Mouse (Mus musculus) thymus, adult 2 months (tissue): ENCODE measurements around the gene Gm5565. TPM values are rescaled to one million over a fixed set of nuclear protein-coding genes. Genes with fewer than 3 reads are reported as not detected.
"Not testable (repeated sequence)": the region's sequence is repeated elsewhere in the genome, so short reads cannot be mapped to it uniquely, and the experiment has no call there.

Experiments
- DNase-seq: peaks from one replicate; pipeline ENCODE4 v3.0.0; 2021
- H3K27ac ChIP-seq: fragments of 200-500 bp; 2 replicates; pipeline ENCODE4 v1.5.1; 2012; ENCODE audit warnings: low read length, control low read depth; ENCODE audit not compliant: control insufficient read depth, insufficient read depth
- H3K27me3 ChIP-seq: fragments of 200-500 bp; 2 replicates; pipeline ENCODE4 v1.6.1; 2012; ENCODE audit warnings: mild to moderate bottlenecking, low read length, moderate library complexity, mixed read lengths; ENCODE audit not compliant: control insufficient read depth, insufficient read depth
- H3K36me3 ChIP-seq: fragments of 200-500 bp; 2 replicates; pipeline ENCODE4 v1.6.1; 2012; ENCODE audit warnings: mild to moderate bottlenecking, low read length, moderate library complexity; ENCODE audit not compliant: control insufficient read depth, insufficient read depth
- H3K4me1 ChIP-seq: fragments of 200-500 bp; replicated peaks from 2 replicates; pipeline ENCODE4 v1.6.1; 2012; ENCODE audit warnings: low read length; ENCODE audit not compliant: control insufficient read depth, insufficient read depth
- H3K4me3 ChIP-seq: fragments of 200-500 bp; 2 replicates; pipeline ENCODE4 v1.5.1; 2012; ENCODE audit warnings: mild to moderate bottlenecking, low read length, control low read depth, moderate library complexity; ENCODE audit not compliant: control insufficient read depth, insufficient read depth
- CTCF ChIP-seq: fragments of 200-500 bp; IDR thresholded peaks from 2 replicates; pipeline ENCODE4 v1.5.1; 2012; ENCODE audit warnings: mild to moderate bottlenecking, control low read depth, low read length, moderate library complexity, borderline replicate concordance; ENCODE audit not compliant: control insufficient read depth, poor library complexity, insufficient read depth; ENCODE audit errors: extremely low read depth
- POLR2A ChIP-seq: fragments of 200-500 bp; IDR thresholded peaks from 2 replicates; pipeline ENCODE4 v1.6.1; 2012; ENCODE audit warnings: mild to moderate bottlenecking, low read length, control low read depth, moderate library complexity; ENCODE audit not compliant: control insufficient read depth, poor library complexity, insufficient read depth; ENCODE audit errors: extremely low read depth
- WGBS: fragments of 180-500 bp; shearing (Covaris S2); methylation state at CpG from one replicate; pipeline ENCODE4 v1.1.7; 2018; 5-methylcytosine and 5-hydroxymethylcytosine counted together
- polyA plus RNA-seq: library from polyadenylated mRNA; depleted of rRNA; stranded (reverse); fragments of >200 nt; gene quantifications from 2 replicates; pipeline ENCODE4 v1.2.3, GENCODE M21; 2012

The Gm5565 gene
- polyA plus RNA-seq, 1 experiment = not detected

DNA sequence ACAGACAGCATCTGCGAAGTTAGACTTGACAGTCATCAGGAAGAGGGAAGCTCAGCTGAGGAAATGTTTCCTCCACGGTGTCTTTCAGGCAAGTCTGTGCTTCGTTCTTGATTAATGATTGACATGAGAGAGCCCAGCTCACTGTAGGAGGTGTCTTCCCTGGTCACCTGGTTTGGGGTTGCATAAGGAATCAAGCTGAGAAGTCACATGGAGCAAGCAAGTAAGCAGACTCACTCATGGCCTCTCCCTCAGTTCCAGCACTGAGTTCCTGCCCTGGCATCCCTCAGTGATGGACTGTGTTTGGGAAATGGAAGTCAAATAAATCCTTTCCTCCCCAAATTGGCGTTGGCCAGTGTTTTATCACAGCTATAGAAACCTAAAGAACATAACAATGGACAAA is 29.8 kb upstream of the Gm5565 start:
- Histone ChIP-seq H3K27ac (no peak overlapping the region), H3K36me3 (no peaks in the 10 kb centered on the region), H3K4me1 (no peaks in the 10 kb centered on the region), H3K27me3 (no peaks in the 10 kb centered on the region), H3K4me3 (no peak overlapping the region)
- TF ChIP-seq POLR2A (no peak), CTCF (no peak)
- no peak for DNase-seq
- 60% methylated on average over 4 of the region's 4 CpGs for WGBS

DNA sequence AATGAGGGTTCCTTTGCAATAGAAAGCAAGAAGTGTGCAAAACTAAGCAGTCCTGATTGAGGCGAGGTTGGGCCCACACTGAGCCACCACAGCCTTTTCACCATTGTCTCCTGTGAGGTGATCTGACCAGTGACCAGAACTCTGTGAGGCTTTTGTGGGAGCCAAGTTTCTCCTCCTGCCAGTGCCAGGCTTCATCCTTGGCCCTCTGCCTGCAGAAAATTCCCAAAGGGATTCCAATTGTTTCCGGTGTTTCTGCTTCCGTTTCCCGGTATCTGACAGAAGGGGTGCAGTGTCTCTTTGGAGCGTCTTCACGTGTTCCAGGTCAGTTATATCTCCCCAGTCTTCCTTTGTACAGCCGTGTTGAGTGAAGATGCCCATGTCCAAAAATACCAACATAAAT is 28.4 kb upstream of the Gm5565 start:
- TF ChIP-seq POLR2A (no peak), CTCF (no peak)
- Histone ChIP-seq H3K4me1 (no peaks in the 10 kb centered on the region), H3K27me3 (no peaks in the 10 kb centered on the region), H3K4me3 (no peak overlapping the region), H3K27ac (no peak overlapping the region), H3K36me3 (no peaks in the 10 kb centered on the region)
- DNase-seq = no peak
- 96% methylated on average over 7 of the region's 7 CpGs for WGBS

DNA sequence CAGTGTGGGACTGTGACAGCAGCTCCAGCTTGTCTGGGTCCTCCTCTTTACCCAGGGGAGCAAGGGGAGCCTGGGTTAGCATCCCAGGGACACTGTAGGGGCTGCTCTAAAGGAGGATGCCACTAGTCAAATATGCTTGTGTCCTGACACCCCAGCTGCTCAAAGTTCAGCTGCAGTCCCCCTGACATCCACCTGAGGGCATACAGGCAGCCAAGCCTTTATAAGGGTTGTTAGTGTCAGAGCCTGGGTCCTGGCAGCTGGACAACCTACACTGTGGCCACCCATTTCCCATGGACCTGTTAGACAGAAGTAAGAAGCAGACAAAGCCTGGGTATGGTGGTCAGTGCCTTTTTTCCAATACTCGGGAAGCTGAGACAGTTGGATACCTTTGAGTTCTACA is 27.8 kb upstream of the Gm5565 start:
- DNase-seq = no peak
- Histone ChIP-seq H3K4me1 (no peaks in the 10 kb centered on the region), H3K4me3 (no peak overlapping the region), H3K36me3 (no peaks in the 10 kb centered on the region), H3K27me3 (no peaks in the 10 kb centered on the region), H3K27ac (no peak overlapping the region)
- WGBS = 93% methylated on average over 1 of the region's 1 CpGs
- TF ChIP-seq CTCF = no peak
- TF ChIP-seq POLR2A = no peak

DNA sequence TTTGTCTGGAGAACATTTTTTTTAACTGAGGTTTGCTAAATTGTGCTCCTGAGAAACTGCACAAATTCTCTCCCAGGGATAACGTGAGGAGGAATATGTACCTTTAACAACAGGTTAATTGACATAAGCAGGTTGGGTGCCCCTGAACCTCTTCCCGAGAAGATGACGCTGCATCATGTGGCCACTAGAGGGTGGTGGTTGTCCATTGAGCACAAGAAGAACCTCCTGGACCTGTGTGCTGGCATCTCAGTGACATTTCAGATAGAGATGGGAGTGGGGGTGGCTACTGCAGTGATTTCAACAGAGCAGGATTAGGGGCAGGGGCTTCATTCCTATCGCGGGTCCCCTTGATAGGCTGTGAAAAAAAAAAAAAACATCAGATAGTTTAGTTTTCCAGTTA is 27.1 kb upstream of the Gm5565 start:
- DNase-seq = peak; percentile 66
- H3K27me3 ChIP-seq, H3K36me3 ChIP-seq, H3K27ac ChIP-seq, H3K4me1 ChIP-seq, H3K4me3 ChIP-seq: not testable (repeated sequence)
- WGBS = 25% methylated on average over 5 of the region's 5 CpGs

DNA sequence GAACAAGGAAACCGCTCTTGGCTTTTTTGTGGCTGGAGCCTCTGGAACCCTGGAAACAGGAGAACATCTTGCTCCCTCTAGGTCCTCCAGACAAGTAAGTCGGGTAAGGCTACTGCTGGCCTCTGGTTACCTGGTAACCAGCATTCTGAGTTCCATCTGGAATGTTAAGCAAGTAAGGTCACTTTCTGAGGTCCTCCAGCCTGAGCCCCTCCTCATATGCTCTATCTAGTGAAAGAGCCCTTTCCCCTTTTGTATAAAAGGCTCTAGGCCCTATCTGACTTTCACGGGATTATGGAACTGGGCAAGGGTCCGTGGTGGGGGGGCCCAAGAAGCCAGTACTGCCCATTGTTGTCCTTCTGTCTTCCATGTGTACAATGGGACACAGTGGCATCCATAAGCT is 24.9 kb upstream of the Gm5565 start, which contains the start of gene 1700001J03Rik:
TSS of gene 1700001J03Rik (minus strand) at position 101 of the 400 bp plus-strand sequence.
- H3K27ac ChIP-seq, H3K4me1 ChIP-seq, H3K36me3 ChIP-seq, DNase-seq, H3K4me3 ChIP-seq, H3K27me3 ChIP-seq: not testable (repeated sequence)
- WGBS = 74% methylated on average over 4 of the region's 4 CpGs

DNA sequence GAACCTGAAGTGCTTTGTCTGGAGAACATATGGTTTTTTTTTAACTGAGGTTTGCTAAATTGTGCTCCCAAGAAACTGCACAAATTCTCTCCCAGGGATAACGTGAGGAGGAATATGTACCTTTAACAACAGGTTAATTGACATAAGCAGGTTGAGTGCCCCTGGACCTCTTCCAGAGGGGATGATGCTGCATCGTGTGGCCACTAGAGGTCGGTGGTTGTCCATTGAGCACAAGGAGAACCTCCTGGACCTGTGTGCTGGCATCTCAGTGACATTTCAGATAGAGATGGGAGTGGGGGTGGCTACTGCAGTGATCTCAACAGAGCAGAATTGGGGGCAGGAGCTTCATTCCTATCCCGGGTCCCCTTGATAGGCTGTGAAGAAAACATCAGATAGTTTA is 12.4 kb upstream of the Gm5565 start:
- not testable (repeated sequence) for DNase-seq, H3K36me3 ChIP-seq, H3K4me1 ChIP-seq, H3K4me3 ChIP-seq, H3K27ac ChIP-seq, H3K27me3 ChIP-seq
- WGBS = 62% methylated on average over 4 of the region's 4 CpGs

DNA sequence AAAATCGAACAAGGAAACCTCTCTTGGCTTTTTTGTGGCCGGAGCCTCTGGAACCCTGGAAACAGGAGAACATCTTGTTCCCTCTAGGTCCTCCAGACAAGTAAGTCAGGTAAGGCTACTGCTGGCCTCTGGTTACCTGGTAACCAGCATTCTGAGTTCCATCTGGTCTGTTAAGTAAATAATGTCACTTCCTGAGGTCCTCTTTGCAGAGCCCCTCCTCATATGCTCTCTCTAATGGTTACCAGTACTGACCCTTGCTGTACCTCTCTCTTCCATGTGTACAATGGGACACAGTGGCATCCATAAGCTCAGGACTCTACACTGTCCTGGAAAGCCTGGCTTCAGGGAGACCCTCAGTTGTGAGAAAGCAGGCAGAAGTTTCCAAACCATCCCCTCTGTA is 10.3 kb upstream of the Gm5565 start, which contains the start of gene Gm6309:
TSS of gene Gm6309 (minus strand) at position 101 of the 400 bp plus-strand sequence.
- H3K36me3 ChIP-seq, H3K27me3 ChIP-seq, H3K4me3 ChIP-seq, DNase-seq, H3K4me1 ChIP-seq, H3K27ac ChIP-seq: not testable (repeated sequence)
- 87% methylated on average over 2 of the region's 2 CpGs for WGBS

DNA sequence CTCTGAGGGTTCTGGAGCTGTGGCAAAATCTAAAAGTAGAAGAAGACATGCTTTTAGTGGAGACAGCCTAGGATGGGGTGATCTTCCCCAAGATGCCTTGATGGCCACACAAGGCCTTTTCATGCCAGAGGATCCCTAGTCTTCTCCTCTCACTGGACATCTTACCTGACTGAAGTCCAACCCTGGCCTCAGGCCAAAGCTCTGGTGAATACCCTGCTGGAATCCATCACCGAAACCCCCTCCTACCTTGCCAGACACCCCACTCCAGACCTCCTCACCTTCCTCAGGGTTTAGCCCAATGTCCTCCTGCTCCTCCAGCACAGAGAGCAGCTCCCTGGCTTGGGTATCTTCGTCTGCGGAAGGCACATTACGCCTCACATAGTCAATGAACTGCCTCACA is 2.0 kb downstream of the Gm5565 start:
- 97% methylated on average over 4 of the region's 4 CpGs for WGBS
- not testable (repeated sequence) for H3K4me3 ChIP-seq, DNase-seq, H3K27me3 ChIP-seq, H3K36me3 ChIP-seq, H3K27ac ChIP-seq, H3K4me1 ChIP-seq
